Mouse (Mus musculus) MEL (cell line): Measurements from ENCODE around the gene Rftn1. TPM values are rescaled to one million over a fixed set of nuclear protein-coding genes. Genes with fewer than 3 reads are reported as not detected.

Experiments
- DNase-seq: peaks from one replicate; pipeline ENCODE4 v3.0.0; 2011; ENCODE audit warnings: low read depth, low spot score
- H3K27ac ChIP-seq: 2 replicates; pipeline ENCODE4 v1.5.1; 2012; ENCODE audit warnings: low read depth, mild to moderate bottlenecking, control low read depth, low read length, moderate library complexity; ENCODE audit not compliant: control insufficient read depth
- H3K27me3 ChIP-seq, 2 experiments: fragments of 150-350 bp in 1 of 2; sonication (generic) in 1 of 2; 2 replicates each; pipeline ENCODE4 v1.6.1; 2012; ENCODE audit warnings: low read length in 2 of 2, mild to moderate bottlenecking in 2 of 2, improper control_type of control experiment in 1 of 2, moderate library complexity in 1 of 2; ENCODE audit not compliant: insufficient read depth in 2 of 2, control insufficient read depth in 1 of 2
- H3K36me3 ChIP-seq, 2 experiments: 2 replicates each; pipeline ENCODE4 v1.6.1; 2012 to 2014; ENCODE audit warnings: low read length in 2 of 2, improper control_type of control experiment in 1 of 2, inconsistent platforms in 1 of 2, mild to moderate bottlenecking in 1 of 2; ENCODE audit not compliant: insufficient read depth in 2 of 2, control insufficient read depth in 1 of 2
- H3K4me1 ChIP-seq, 2 experiments: fragments of 150-350 bp in 1 of 2; sonication (generic) in 1 of 2; 2 replicates each; pipeline ENCODE4 v1.6.1; 2012; ENCODE audit warnings: low read length in 2 of 2, improper control_type of control experiment in 1 of 2, mild to moderate bottlenecking in 1 of 2; ENCODE audit not compliant: insufficient read depth in 2 of 2, control insufficient read depth in 1 of 2
- H3K4me3 ChIP-seq, 2 experiments: fragments of 150-350 bp in 1 of 2; sonication (generic) in 1 of 2; 2 replicates each; pipeline ENCODE4 v1.5.1; 2012; ENCODE audit warnings: low read depth in 2 of 2, low read length in 2 of 2, mild to moderate bottlenecking in 2 of 2, moderate library complexity in 2 of 2, control low read depth in 1 of 2, improper control_type of control experiment in 1 of 2; ENCODE audit not compliant: control insufficient read depth in 1 of 2, insufficient read depth in 1 of 2
- H3K79me2 ChIP-seq: 2 replicates; pipeline ENCODE4 v1.6.1; 2012; ENCODE audit warnings: mild to moderate bottlenecking, low read length, moderate library complexity; ENCODE audit not compliant: control insufficient read depth, poor library complexity, insufficient read depth
- H3K9ac ChIP-seq: 2 replicates; pipeline ENCODE4 v1.6.1; 2012; ENCODE audit warnings: low read depth, mild to moderate bottlenecking, control low read depth, low read length, moderate library complexity; ENCODE audit not compliant: control insufficient read depth, poor library complexity, severe bottlenecking
- H3K9me3 ChIP-seq: fragments of 150-350 bp; sonication (generic); replicated peaks from 2 replicates; pipeline ENCODE4 v1.6.1; 2012; ENCODE audit warnings: mild to moderate bottlenecking, low read length, improper control_type of control experiment, moderate library complexity; ENCODE audit not compliant: insufficient read depth
- CTCF ChIP-seq, 3 experiments: IDR thresholded peaks in 2 of 3; conservative IDR thresholded peaks in 1 of 3; 2 replicates each; pipeline ENCODE4 v1.5.1; 2011 to 2012; ENCODE audit warnings: low read length in 3 of 3, low read depth in 2 of 3, mild to moderate bottlenecking in 2 of 3, improper control_type of control experiment in 1 of 3, inconsistent platforms in 1 of 3, mixed read lengths in 1 of 3, moderate library complexity in 1 of 3; ENCODE audit not compliant: control insufficient read depth in 1 of 3, insufficient read depth in 1 of 3, poor library complexity in 1 of 3, severe bottlenecking in 1 of 3
- E2F4 ChIP-seq: IDR thresholded peaks from 2 replicates; pipeline ENCODE4 v1.6.1; 2011; ENCODE audit warnings: low read depth, low read length, improper control_type of control experiment, borderline replicate concordance
- ELF1 ChIP-seq: IDR thresholded peaks from 2 replicates; pipeline ENCODE4 v1.6.1; 2014; ENCODE audit warnings: low read depth, mild to moderate bottlenecking, inconsistent platforms, low read length, improper control_type of control experiment, moderate library complexity
- ETS1 ChIP-seq: IDR thresholded peaks from 2 replicates; pipeline ENCODE4 v1.6.1; 2012; ENCODE audit warnings: low read depth, mild to moderate bottlenecking, inconsistent platforms, low read length, improper control_type of control experiment, moderate library complexity
- GABPA ChIP-seq: IDR thresholded peaks from 2 replicates; pipeline ENCODE4 v1.6.1; 2012; ENCODE audit warnings: low read depth, mild to moderate bottlenecking, inconsistent platforms, low read length, improper control_type of control experiment, moderate library complexity
- HCFC1 ChIP-seq: IDR thresholded peaks from 2 replicates; pipeline ENCODE4 v1.6.1; 2012; ENCODE audit warnings: low read depth, mild to moderate bottlenecking, inconsistent platforms, low read length, improper control_type of control experiment, moderate library complexity
- KAT2A ChIP-seq: conservative IDR thresholded peaks from 2 replicates; pipeline ENCODE4 v1.6.1; 2012; ENCODE audit warnings: low read depth, low read length, improper control_type of control experiment, inconsistent platforms
- MAX ChIP-seq: IDR thresholded peaks from 2 replicates; pipeline ENCODE4 v1.6.1; 2011; ENCODE audit warnings: low read length, improper control_type of control experiment
- MAZ ChIP-seq: IDR thresholded peaks from 2 replicates; pipeline ENCODE4 v1.6.1; 2012; ENCODE audit warnings: low read depth, mild to moderate bottlenecking, inconsistent platforms, low read length, improper control_type of control experiment
- MEF2A ChIP-seq: IDR thresholded peaks from 2 replicates; pipeline ENCODE4 v1.6.1; 2014; ENCODE audit warnings: low read depth, mild to moderate bottlenecking, inconsistent platforms, low read length, improper control_type of control experiment; ENCODE audit not compliant: poor library complexity, insufficient replicate concordance, severe bottlenecking; ENCODE audit errors: extremely low read depth
- POLR2AphosphoS2 ChIP-seq: IDR thresholded peaks from 2 replicates; pipeline ENCODE4 v1.6.1; 2011; ENCODE audit warnings: low read length, improper control_type of control experiment
- POLR2AphosphoS5 ChIP-seq: IDR thresholded peaks from 2 replicates; pipeline ENCODE4 v1.6.1; 2012; ENCODE audit warnings: low read depth, borderline replicate concordance, mild to moderate bottlenecking, inconsistent platforms, low read length, moderate library complexity, mixed read lengths
- TAL1 ChIP-seq: IDR thresholded peaks from 2 replicates; pipeline ENCODE4 v1.6.1; 2012; ENCODE audit warnings: mild to moderate bottlenecking, inconsistent platforms, low read length, moderate library complexity, mixed read lengths
- TBP ChIP-seq: IDR thresholded peaks from 2 replicates; pipeline ENCODE4 v1.8.0; 2011; ENCODE audit warnings: low read depth, low read length, improper control_type of control experiment
- TCF12 ChIP-seq: IDR thresholded peaks from 2 replicates; pipeline ENCODE4 v1.6.1; 2014; ENCODE audit warnings: low read depth, mild to moderate bottlenecking, inconsistent platforms, low read length, improper control_type of control experiment, moderate library complexity
- UBTF ChIP-seq: IDR thresholded peaks from 2 replicates; pipeline ENCODE4 v1.6.1; 2012; ENCODE audit warnings: low read depth, mild to moderate bottlenecking, inconsistent platforms, low read length, improper control_type of control experiment, moderate library complexity, borderline replicate concordance; ENCODE audit not compliant: insufficient read depth
- ZMIZ1 ChIP-seq: IDR thresholded peaks from 2 replicates; pipeline ENCODE4 v1.6.1; 2012; ENCODE audit warnings: low read depth, mild to moderate bottlenecking, inconsistent platforms, low read length, improper control_type of control experiment, moderate library complexity
- ZNF384 ChIP-seq: IDR thresholded peaks from 2 replicates; pipeline ENCODE4 v1.6.1; 2012; ENCODE audit warnings: low read depth, mild to moderate bottlenecking, inconsistent platforms, low read length, improper control_type of control experiment
- polyA plus RNA-seq, 2 experiments: library from polyadenylated mRNA; stranded (reverse) in 1 of 2; unstranded in 1 of 2; fragments of >175 nt in 1 of 2; fragments of >200 nt in 1 of 2; gene quantifications; 2 replicates each; pipeline versions ENCODE4 v1.2.1 to v1.2.4; 2012; ENCODE audit warnings: low replicate concordance in 2 of 2, low read depth in 1 of 2; ENCODE audit not compliant: insufficient read length in 2 of 2, insufficient read depth in 1 of 2, missing spikeins in 1 of 2
- total RNA-seq: library from RNA; depleted of rRNA; stranded (reverse); fragments of 300-350 nt; gene quantifications from 2 replicates; pipeline ENCODE4 v1.2.3, GENCODE M21; 2012

Rftn1 gene
- total and polyA plus RNA-seq, 3 experiments: 70.2 to 76.1 TPM; not detected in 1

DNA sequence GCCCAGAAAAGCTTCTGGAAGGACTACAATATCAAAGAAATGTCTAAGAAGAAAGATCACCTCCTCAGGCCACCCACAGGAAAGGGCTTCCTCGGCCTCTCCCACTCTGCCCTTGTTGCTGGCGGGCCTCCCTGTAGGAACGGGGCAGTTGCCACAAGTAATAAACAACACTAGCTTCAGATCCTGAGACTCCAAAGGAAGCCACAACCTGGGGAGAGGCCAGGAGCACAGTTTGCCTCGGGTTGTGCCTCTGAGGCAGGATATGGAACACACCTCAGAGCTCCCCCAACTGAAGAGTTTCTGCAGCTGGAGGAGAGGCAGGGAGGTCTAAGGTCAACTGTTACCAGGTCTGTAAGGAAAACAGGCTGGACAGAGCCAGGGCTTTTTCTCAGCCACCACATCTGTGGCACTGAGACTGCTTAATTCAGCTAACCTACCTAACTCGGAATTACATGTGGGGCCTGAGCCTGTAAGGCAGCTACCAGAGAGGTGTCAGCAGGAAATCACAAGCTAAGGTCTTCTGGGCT, 193.8 kb downstream of the Rftn1 start:
- Histone ChIP-seq H3K9ac (no peak overlapping the region), H3K79me2 (no peaks in the 10 kb centered on the region), H3K4me3 (no peak overlapping the region), H3K27ac (no peak overlapping the region), H3K27me3 (no peaks in the 10 kb centered on the region), H3K4me1 (no peaks in the 10 kb centered on the region), H3K36me3 (no peaks in the 10 kb centered on the region; a peak in 1 of 4 replicates), H3K9me3 (no peaks in the 10 kb centered on the region)
- TF ChIP-seq ZMIZ1: no peak
- no peak for TF ChIP-seq TCF12
- TF ChIP-seq UBTF: no peak
- TF ChIP-seq HCFC1: no peak
- TF ChIP-seq ZNF384: no peak
- no peak for TF ChIP-seq CTCF (IDR thresholded peaks at IDR 0.05 in 2 of 3, conservative IDR thresholded peaks at IDR 0.05 in 1 of 3; ENCODE audit: control insufficient read depth in 1 of 3, insufficient read depth in 1 of 3, low read depth in 2 of 3, low read length in 3 of 3, poor library complexity in 1 of 3, severe bottlenecking in 1 of 3)
- no peak for TF ChIP-seq MAX
- TF ChIP-seq POLR2AphosphoS5: no peak
- TF ChIP-seq TAL1: no peak
- no peak for TF ChIP-seq ETS1
- no peak for TF ChIP-seq TBP
- no peak for TF ChIP-seq GABPA
- TF ChIP-seq MEF2A: no peak
- TF ChIP-seq MAZ: no peak
- DNase-seq: no peak

DNA sequence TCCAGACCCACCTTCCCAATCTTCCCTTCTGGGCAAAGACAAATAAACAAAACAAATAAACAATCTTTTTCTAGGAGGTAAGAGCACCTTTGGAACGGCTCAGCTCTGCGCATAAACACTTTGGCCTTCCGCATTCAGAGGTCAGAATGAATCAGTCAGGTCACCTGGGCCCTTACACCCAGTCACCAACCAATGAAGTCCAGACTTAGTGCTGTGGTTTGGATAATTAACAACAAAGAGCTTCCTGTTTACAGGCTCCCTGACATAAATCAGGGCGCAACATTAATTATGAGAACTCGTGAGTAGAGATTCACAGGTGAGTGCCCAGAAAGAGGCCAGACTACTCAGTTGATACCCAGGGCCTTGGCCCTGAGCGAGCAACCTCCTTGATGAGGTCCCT, 194.4 kb downstream of the Rftn1 start:
- no peaks in the 10 kb centered on the region; a peak in 1 of 4 replicates for H3K36me3 ChIP-seq
- no peak for DNase-seq
- no peak overlapping the region for H3K9ac ChIP-seq
- H3K79me2 ChIP-seq: no peaks in the 10 kb centered on the region
- no peak for TF ChIP-seq ELF1
- TF ChIP-seq CTCF (IDR thresholded peaks at IDR 0.05 in 2 of 3, conservative IDR thresholded peaks at IDR 0.05 in 1 of 3; ENCODE audit: control insufficient read depth in 1 of 3, insufficient read depth in 1 of 3, low read depth in 2 of 3, low read length in 3 of 3, poor library complexity in 1 of 3, severe bottlenecking in 1 of 3): no peak
- TF ChIP-seq POLR2AphosphoS2: no peak
- TF ChIP-seq KAT2A: no peak
- no peak for TF ChIP-seq E2F4
- no peak overlapping the region for H3K27ac ChIP-seq
- no peak overlapping the region for H3K4me3 ChIP-seq
- no peaks in the 10 kb centered on the region for H3K9me3 ChIP-seq
- H3K27me3 ChIP-seq: no peaks in the 10 kb centered on the region
- H3K4me1 ChIP-seq: no peaks in the 10 kb centered on the region
